Mouse (Mus musculus) limb, embryonic 11.5 days (tissue): ENCODE results near the gene Fgfr2. TPM values are rescaled to one million over a fixed set of nuclear protein-coding genes. Genes with fewer than 3 reads are reported as not detected.
"Not testable (repeated sequence)": the region's sequence is repeated elsewhere in the genome, so short reads cannot be mapped to it uniquely, and the experiment has no call there.

Source experiments
- ATAC-seq: fragments of 200-750 bp; cut with Nextera tagmentation; 2 replicates; pipeline ENCODE4 v1.8.0; 2017; ENCODE audit warnings: low read depth; ENCODE audit not compliant: insufficient number of reproducible peaks, low FRiP score, low TSS enrichment
- DNase-seq: peaks from one replicate; pipeline ENCODE4 v3.0.0-alpha.2; 2015; ENCODE audit warnings: low spot score
- H3K27ac ChIP-seq: fragments of 300-500 bp; sonication (generic); replicated peaks from 2 replicates; pipeline ENCODE4 v1.5.1; 2014; ENCODE audit warnings: low read depth, mild to moderate bottlenecking, low read length
- H3K27me3 ChIP-seq: fragments of 300-500 bp; sonication (generic); 2 replicates; pipeline ENCODE4 v1.6.1; 2014; ENCODE audit warnings: mild to moderate bottlenecking, low read length, mixed read lengths; ENCODE audit not compliant: control insufficient read depth, insufficient read depth
- H3K36me3 ChIP-seq: fragments of 300-500 bp; sonication (generic); 2 replicates; pipeline ENCODE4 v1.6.1; 2014; ENCODE audit warnings: mild to moderate bottlenecking, low read length, moderate library complexity, mixed read lengths; ENCODE audit not compliant: control insufficient read depth, insufficient read depth
- H3K4me1 ChIP-seq: fragments of 300-500 bp; sonication (generic); 2 replicates; pipeline ENCODE4 v1.6.1; 2014; ENCODE audit warnings: low read length, mixed read lengths; ENCODE audit not compliant: control insufficient read depth, insufficient read depth
- H3K4me2 ChIP-seq: fragments of 300-500 bp; sonication (generic); 2 replicates; pipeline ENCODE4 v1.6.1; 2014; ENCODE audit warnings: low read depth, mild to moderate bottlenecking, moderate library complexity; ENCODE audit not compliant: severe bottlenecking
- H3K4me3 ChIP-seq: fragments of 300-500 bp; sonication (generic); 2 replicates; pipeline ENCODE4 v1.5.1; 2014; ENCODE audit warnings: low read depth, low read length
- H3K9ac ChIP-seq: fragments of 300-500 bp; sonication (generic); 2 replicates; pipeline ENCODE4 v1.6.1; 2014; ENCODE audit warnings: mild to moderate bottlenecking, low read length
- H3K9me3 ChIP-seq: fragments of 300-500 bp; sonication (generic); 2 replicates; pipeline ENCODE4 v1.6.1; 2016; ENCODE audit warnings: low read length; ENCODE audit not compliant: control insufficient read depth
- WGBS: fragments of 180-500 bp; shearing (Covaris S2); extraction: QIAGEN DNeasy Blood & Tissue Kit; methylation state at CpG from one replicate; pipeline ENCODE4 v1.1.7; 2014; 5-methylcytosine and 5-hydroxymethylcytosine counted together
- polyA plus RNA-seq: library from polyadenylated mRNA; unstranded; fragments of >200 nt; fragmentation: Nextera tagmentation; extraction: Ambion mirVana; gene quantifications from 2 replicates; pipeline ENCODE4 v1.2.1, GENCODE M21; 2014

The Fgfr2 gene
- polyA plus RNA-seq, 1 experiment from 2014 or later = 60.1 TPM

- no peaks in the 10 kb centered on the region for H3K36me3 ChIP-seq
- H3K27ac ChIP-seq = no peak overlapping the region
- DNase-seq (no peak), ATAC-seq (no peak)
- H3K4me3 ChIP-seq = no peak overlapping the region
- no peaks in the 10 kb centered on the region for H3K9me3 ChIP-seq
- no peaks in the 10 kb centered on the region for H3K4me1 ChIP-seq
- H3K9ac ChIP-seq = no peak overlapping the region
- H3K27me3 ChIP-seq = no peaks in the 10 kb centered on the region
- H3K4me2 ChIP-seq = no peak overlapping the region
- WGBS = 79% methylated on average over 3 of the region's 3 CpGs
These were observed 2988.2 kb downstream of the Fgfr2 start for GRCm38 (mm10) chr7:130134924-130135365.

- not testable (repeated sequence) for ATAC-seq
These were observed 2988.7 kb downstream of the Fgfr2 start for GRCm38 (mm10) chr7:130134428-130134827.

GRCm38 (mm10) chr7:130130226-130130625, 2992.9 kb downstream of the Fgfr2 start:
- Histone ChIP-seq H3K27me3 (no peaks in the 10 kb centered on the region), H3K4me1 (0 out of 2 replicates have a peak, but pooled peaks cover 6% of the 10 kb centered on the region), H3K4me2 (no peak overlapping the region), H3K9me3 (no peaks in the 10 kb centered on the region), H3K27ac (no peak overlapping the region), H3K9ac (no peak overlapping the region), H3K4me3 (no peak overlapping the region), H3K36me3 (no peaks in the 10 kb centered on the region)
- DNase-seq (no peak), ATAC-seq (no peak)
- WGBS = 87% methylated on average over 5 of the region's 5 CpGs

More at GRCm38 (mm10) chr7:130134428-130134827, 2988.7 kb downstream of the Fgfr2 start:
- not testable (repeated sequence) for H3K4me2 ChIP-seq, H3K4me3 ChIP-seq, H3K9me3 ChIP-seq, DNase-seq, H3K36me3 ChIP-seq, H3K27me3 ChIP-seq, H3K9ac ChIP-seq, H3K27ac ChIP-seq, H3K4me1 ChIP-seq

GRCm38 (mm10) chr7:130129359-130129960, 2993.7 kb downstream of the Fgfr2 start:
- Histone ChIP-seq H3K9ac (no peak overlapping the region), H3K27me3 (no peaks in the 10 kb centered on the region), H3K9me3 (no peaks in the 10 kb centered on the region), H3K4me1 (0 out of 2 replicates have a peak, but pooled peaks cover 6% of the 10 kb centered on the region), H3K36me3 (no peaks in the 10 kb centered on the region), H3K4me2 (peak overlapping the region; percentile 24), H3K4me3 (no peak overlapping the region), H3K27ac (no peak overlapping the region)
- DNase-seq = peak; percentile 44
- ATAC-seq = no peak
- WGBS = 16% methylated on average over 16 of the region's 16 CpGs

- Histone ChIP-seq H3K4me2 (no peak overlapping the region), H3K27ac (no peak overlapping the region), H3K36me3 (no peaks in the 10 kb centered on the region), H3K9me3 (no peaks in the 10 kb centered on the region), H3K27me3 (no peaks in the 10 kb centered on the region), H3K4me3 (no peak overlapping the region), H3K4me1 (peaks cover 13% of the 10 kb centered on the region), H3K9ac (no peak overlapping the region)
- DNase-seq = no peak
- 14% methylated on average over 2 of the region's 2 CpGs for WGBS
- no peak for ATAC-seq
These were observed 3001.6 kb downstream of the Fgfr2 start for GRCm38 (mm10) chr7:130121507-130121906.

GRCm38 (mm10) chr7:130119466-130119865, 3003.7 kb downstream of the Fgfr2 start:
- H3K9ac ChIP-seq = no peak overlapping the region
- H3K27me3 ChIP-seq = no peaks in the 10 kb centered on the region
- H3K4me1 ChIP-seq = peaks cover 13% of the 10 kb centered on the region
- no peak for DNase-seq
- no peaks in the 10 kb centered on the region for H3K36me3 ChIP-seq
- no peak for ATAC-seq
- H3K27ac ChIP-seq = no peak overlapping the region; the same call in 1 of the 2 replicates
- H3K4me3 ChIP-seq = no peak overlapping the region
- H3K9me3 ChIP-seq = no peaks in the 10 kb centered on the region
- H3K4me2 ChIP-seq = no peak overlapping the region
- 45% methylated on average over 6 of the region's 6 CpGs for WGBS

- no peak overlapping the region; the same call in 1 of the 2 replicates for H3K27ac ChIP-seq
These were observed 3004.4 kb downstream of the Fgfr2 start for GRCm38 (mm10) chr7:130118726-130119125.

GRCm38 (mm10) chr7:130117466-130118123, 3005.6 kb downstream of the Fgfr2 start:
- no peak overlapping the region for H3K27ac ChIP-seq
- H3K4me3 ChIP-seq = no peak overlapping the region
- H3K4me2 ChIP-seq = no peak overlapping the region
- no peak for DNase-seq
- H3K4me1 ChIP-seq = peaks cover 13% of the 10 kb centered on the region
- H3K27me3 ChIP-seq = no peaks in the 10 kb centered on the region
- no peaks in the 10 kb centered on the region for H3K36me3 ChIP-seq
- 22% methylated on average over 4 of the region's 4 CpGs for WGBS
- no peak for ATAC-seq
- H3K9ac ChIP-seq = no peak overlapping the region
- no peaks in the 10 kb centered on the region for H3K9me3 ChIP-seq

More at GRCm38 (mm10) chr7:130118726-130119125, 3004.4 kb downstream of the Fgfr2 start:
- Histone ChIP-seq H3K9ac (no peak overlapping the region), H3K4me2 (no peak overlapping the region), H3K4me3 (no peak overlapping the region), H3K36me3 (no peaks in the 10 kb centered on the region), H3K27me3 (no peaks in the 10 kb centered on the region), H3K4me1 (peaks cover 13% of the 10 kb centered on the region), H3K9me3 (no peaks in the 10 kb centered on the region)
- no peak for ATAC-seq
- WGBS = 5% methylated on average over 4 of the region's 4 CpGs
- DNase-seq = peak; percentile 29
